Mouse (Mus musculus): ENCODE measurements at regions not wholly inside any gene's neighbourhood (a gene's known extent, or its start where the extent isn't known, plus 50 kb on each side); places are given as distances from the start of the nearest gene placed in this dataset.

DNA sequence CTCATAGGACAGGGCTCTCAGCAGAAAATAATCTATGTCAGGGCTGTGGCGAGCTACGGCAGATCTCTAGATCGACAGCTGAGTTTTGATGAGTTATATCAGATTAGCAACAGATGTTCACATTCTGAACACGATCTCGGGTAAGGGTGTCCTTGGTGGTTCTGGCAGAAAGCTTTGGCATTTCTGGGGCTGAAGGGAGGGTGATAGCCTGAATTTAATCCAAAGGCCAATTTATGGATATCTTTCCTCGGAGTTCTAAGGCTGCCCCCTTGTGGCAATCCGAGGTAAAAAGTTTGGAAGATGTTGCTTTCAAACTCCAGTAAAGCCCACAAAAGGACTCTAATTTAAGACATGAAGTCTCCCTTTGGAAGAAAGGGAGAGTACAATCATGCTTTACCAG is 101.3 kb upstream of the Luzp2 start:
- DNase-seq (ENCODE audit: low spot score in 2 of 2): peak; percentile 49 to 70

DNA sequence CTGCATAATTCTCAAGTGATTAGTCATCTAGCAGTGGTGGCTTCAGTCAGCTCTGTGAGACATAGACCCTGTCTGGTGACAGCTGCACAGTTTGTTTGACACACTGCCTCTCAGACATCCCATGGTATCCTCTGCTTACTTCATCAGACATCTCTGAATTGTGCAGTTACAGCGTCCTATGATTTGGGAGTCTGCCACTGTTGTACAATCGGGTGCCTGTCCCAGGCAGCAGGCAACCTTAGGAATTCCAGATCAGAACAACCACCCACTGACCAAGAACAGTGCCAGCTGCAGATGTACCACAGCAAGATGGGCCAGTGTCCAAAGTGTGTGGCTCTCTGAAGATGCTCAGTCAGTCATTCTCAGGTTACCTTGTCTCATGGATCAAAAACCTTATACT is 100.4 kb upstream of the Luzp2 start:
- peak; percentile 4 to 9 for DNase-seq (ENCODE audit: low spot score in 2 of 2)

DNA sequence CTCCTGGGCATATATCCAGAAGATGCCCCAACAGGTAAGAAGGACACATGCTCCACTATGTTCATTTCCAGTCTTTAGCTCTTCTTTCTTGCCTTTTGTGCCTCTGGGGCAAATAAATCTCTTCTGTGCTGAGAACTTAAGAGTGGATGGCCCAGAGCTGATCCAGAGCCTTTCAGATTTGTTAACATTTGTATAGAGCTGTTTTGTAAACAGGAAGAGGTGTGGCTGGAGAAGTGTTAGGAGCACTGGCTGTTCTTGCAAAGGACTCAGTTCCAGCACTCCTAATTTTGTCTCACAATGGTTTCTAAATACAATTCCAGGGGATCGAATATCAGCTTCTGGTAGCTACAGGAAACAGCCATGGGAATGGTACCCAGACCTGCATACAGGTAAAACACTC is 68.0 kb upstream of the Luzp2 start:
- no peak for DNase-seq (ENCODE audit: low spot score in 2 of 2)

DNA sequence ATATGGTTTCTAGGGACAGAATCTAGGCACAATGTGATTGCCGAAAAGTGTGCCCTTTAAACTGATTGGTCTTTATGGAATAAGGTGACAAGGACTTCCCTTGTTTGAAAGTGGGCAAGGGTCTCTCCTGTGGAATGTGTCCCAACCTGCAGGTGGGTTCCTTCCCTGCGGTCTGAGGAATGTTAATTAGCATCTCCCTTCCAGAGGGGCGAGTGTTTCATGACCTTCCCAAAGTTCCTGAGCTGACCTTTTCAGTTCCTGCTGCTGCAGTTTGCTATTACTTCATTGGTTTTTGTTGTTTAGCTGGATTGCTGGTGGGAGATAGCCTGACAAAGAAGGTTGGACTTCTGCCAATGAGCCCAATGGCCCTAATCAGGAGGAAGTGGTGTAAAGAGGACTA is 66.6 kb upstream of the Luzp2 start:
- no peak for DNase-seq (ENCODE audit: low spot score in 2 of 2)

DNA sequence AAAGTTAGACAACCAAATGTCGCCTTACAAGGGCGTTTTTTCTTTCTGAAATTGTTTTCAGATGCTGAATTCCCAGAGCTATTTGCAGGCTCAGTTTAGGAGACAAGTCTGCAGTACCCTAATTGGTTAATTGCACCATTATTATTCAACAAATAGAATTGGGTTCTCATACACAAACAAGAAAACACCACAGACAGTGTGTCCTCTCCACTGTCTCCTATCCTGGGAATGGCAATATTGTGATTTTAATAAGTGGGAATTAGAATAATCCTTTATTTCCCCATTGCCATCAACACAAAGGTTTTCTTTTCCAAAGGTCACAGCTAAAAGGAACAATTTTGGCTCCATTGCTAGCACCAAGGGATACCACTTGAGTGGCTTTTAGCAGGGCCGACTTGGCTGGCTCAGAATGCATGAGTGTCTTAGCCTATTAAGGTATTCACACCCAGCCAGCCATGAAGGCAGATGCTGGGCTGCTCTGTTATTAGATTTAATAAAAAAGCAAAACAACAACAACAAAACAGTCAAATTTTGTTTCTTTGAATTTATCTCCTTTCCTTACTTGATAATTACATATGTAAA is 53.3 kb upstream of the Luzp2 start:
- DNase-seq (ENCODE audit: low spot score in 2 of 2): no peak

DNA sequence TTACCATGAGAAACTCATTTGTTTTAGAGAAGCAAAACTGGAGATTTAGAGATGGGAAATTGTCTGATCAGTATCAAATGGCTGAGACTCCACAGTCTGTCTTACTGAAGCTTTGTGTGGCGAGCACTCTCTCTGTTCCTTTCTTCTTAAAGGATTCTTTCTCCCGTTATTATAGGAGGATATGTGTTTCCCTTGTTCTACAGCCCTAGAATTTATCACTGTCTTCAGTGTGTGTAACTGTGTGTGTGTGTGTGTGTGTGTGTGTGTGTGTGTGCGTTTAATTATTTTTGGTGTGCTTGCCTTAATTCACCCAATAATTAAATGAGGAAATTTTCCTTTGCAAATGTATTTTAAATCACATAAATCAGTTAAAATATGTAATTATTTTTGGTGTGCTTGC is 52.7 kb upstream of the Luzp2 start:
- DNase-seq (ENCODE audit: low spot score in 2 of 2): no peak

DNA sequence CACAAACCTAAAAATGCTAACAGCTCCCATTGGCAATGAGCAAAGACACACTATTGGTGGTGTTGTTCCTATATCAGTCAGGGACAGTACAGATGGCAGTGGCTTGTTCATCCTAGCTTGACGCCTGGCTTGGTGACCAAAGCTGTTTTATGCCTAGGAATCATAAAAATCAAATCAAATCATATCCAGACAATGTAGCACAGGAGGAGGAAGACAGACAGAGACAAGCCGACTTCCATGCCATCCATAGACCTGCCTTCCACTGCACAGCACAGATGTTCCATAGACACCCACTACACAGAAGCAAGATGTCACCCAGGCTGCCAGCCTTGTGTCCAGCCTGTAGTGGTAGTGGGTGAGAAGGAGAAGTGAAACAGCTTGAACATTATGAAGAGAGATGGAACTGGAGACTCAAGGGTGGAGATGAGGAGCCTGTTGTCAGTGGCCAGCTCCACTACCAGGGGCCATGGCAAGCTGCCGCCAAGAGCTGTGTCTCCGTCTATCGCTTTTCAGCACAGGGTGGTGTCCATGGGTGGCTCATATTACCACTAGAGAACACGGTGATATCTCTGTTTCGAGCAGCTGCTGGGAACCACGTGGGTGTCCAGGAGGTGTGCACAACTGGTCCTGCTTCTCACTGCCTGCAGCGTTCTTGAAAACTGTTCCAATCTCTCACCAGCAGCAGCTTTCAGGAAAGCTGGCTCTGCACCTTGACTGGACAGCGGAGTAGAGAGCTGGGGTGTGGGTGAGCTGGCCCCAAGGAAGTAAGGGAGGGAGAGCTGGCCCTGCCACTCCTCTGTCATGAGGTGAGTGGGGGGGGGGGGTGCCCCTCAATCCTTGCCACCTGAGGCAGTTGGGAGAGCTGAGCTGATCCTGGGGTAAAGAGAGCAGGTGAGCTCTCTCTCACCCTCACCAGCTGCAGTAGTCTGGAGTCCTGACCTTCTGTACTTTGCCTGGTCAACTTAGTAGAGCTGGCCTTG is 51.5 kb upstream of the Luzp2 start:
- DNase-seq (ENCODE audit: low spot score in 2 of 2): no peak

Data from frontal cortex, postnatal 36 days (tissue).